Mouse (Mus musculus) adrenal gland, adult (tissue): ENCODE data around the gene Ap5z1.

ENCODE experiments used
- DNase-seq, 2 experiments: peaks; one replicate each; pipeline ENCODE4 v3.0.0; 2022 to 2023; ENCODE audit warnings: low spot score in 1 of 2; ENCODE audit not compliant: inconsistent age in 2 of 2

The Ap5z1 gene

DNA sequence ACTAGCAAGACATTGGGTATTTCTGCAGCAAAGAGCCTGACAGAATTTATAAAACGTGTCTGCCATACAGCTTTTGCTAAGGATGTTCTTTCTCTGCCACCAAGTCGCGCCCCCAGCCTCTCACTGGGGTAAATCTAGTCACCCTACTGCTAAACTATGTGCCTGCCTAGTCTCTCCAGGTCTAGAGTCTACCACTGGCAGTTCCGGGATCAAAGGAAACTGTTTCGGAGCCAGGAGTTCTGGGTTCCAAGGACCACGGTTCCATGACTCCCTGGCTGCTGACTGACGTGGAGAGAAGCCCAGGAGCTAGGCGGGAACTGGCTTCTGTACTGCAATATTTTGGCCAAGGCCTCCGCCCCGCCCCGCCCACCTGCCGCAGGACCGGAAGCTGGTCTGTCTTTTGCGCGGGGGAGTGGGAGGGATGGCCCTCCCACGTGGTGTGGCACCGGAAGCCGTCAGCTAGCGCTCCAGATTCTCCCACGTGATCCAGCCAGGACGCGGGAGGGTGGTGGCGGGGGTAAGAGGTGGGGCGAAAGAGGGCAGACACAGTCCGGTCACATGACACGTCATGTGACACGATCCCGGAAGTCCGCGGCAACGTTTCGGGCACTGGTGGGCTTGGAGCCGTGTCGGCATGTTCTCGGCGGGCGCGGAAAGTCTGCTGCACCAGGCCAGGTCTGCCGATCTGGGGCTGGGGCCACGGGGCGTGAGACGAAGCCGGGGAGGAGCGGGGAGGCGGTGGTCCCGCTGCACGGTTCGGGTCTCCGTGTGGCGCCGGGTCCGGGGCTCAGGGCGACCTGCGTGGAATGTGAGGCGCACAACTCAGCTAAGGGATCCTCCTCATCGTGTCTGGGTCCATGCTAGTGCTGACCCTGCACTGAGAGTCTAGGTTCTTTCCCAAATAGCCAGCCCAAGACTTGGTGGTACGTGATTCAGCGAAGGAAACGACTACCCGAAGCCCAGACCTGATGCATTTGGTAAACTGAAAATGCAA lies at the start of gene Ap5z1:
Gene Ap5z1 (plus strand): TSS at position 484 of the 994 bp plus-strand sequence.
- DNase-seq, result peak; percentile 97 to 98

DNA sequence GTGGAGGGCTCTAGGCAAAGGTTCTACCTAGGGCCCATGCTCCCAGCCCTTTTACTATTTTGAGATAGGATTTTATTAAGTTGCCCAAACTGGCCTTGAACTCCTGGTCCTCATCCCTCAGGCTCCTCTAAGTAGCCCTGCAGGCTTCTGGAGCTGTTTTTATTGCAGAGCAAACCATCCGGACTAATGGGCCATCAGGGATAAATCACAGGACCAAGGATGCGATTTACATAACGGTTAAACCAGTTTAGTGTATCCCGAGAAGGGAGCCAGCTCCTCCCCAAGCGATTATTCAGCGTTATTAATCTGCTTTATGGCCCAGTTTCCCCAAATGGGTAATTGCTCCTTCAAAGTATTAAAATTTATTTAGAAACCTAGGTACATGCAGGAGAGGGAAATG lies 48.3 kb upstream of the Ap5z1 start:
- DNase-seq, result peak in 1 of 2 experiments; percentile 69

DNA sequence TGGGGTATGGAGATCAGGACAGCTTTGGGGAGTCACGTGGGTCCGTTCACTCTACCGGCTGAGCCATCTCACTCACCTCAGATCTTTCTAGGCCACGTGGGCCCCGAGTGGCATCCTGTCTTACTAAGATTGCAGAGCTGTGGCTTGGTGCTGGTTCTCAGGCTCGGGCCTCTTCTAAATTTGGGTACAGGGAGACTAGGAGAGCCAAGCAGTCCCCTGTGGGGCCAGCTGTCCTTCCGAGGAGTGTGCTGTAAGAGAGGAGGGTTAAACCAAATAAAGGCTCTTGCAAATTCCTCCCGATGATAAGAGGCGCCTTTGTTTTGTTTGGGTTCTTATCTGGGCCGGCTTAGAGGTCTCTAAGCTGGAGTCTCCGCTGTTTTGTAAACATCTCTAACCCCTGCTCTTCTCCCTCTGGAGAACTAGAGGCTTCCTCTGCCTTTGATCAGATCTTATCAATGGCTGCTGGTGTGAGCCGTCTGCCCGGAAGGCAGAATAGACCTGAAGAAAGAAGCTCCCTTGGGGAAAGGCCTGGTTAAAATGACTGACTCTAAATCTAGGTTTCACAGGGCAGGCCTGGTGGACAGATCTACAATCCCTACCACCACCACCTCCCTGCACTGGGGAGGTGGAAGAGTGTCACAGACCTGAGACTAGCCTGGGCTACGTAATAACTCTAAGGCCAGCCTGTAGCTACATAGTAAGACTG lies 47.5 kb upstream of the Ap5z1 start:
- peak in 1 of 2 experiments; percentile 43 for DNase-seq

DNA sequence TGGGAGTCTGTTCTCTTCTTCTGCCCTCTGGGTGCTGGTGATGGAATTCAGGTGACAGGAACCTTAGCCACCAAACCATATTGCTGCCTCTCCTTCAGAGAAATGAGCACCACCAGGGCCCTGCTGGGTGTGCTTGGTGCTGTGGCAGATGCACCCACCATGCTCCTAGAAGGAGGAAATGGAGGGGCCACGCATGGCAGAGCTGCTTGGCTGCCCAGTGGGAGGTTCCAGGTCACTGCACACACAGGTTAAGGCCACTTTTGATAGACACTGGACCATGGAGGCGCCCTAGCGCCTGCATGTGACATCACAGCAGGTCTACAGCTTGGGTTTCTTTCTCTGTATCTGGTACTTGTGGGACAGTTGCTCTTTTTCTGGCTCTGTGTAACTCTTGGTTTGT lies 46.6 kb upstream of the Ap5z1 start:
- DNase-seq, result no peak

DNA sequence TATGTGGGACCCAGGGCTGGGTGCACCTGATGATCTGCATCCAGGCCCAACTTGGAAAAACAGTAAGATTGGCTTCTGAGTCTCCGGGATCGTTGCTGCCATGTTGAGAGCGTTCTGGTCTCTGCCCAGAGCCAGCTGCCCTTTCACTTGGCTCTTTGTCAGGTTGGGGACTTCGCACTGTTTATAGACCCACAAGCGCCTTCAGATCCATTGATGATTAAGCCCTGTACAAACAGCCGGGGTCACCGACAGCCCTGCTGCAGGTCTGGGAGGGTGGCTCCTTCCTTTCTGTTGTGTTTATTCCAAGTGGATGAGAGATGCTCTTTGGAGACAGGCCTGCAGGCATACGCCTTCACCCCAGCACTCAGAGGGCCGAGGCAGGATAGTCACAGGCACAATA lies 45.9 kb upstream of the Ap5z1 start:
- DNase-seq, result no peak

DNA sequence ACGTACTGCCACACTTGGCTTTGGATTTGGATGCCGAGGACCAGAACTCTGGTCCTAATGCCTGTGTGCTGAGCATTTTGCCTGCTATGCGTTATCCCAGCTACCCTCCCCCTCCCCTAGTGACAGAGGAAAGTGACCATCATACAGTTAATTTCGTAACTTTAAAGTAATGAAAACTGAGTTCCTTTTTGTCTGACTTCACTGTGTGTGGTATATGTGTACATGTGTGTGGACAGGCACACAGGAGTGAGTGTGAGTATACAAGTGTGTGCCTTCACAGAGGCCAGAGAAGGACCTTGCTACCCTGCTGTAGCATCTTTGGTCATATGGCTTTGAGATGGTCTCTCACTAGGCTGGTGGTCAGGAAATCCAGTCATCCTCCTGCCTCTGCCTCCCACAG lies 45.3 kb upstream of the Ap5z1 start:
- DNase-seq, result no peak

DNA sequence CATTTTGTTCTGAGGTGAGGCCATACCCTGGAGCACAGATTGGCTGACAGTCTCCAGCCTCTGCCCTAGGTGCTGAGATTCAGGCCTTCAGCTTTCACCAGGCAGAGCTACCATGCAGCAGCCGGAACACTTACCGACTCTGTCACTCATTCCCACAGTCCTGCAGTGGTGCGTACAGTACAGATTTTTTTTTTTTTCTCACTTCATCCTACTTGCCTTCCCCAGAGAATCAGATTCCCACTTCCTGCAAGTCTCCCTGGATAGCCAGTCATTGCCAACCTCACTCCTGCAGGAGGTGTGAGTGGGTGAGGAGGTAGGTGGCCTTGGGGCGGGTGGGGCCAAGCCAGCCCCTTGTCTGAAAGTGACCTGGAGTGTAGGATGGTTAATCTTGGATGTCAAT lies 43.4 kb upstream of the Ap5z1 start:
- no peak for DNase-seq

DNA sequence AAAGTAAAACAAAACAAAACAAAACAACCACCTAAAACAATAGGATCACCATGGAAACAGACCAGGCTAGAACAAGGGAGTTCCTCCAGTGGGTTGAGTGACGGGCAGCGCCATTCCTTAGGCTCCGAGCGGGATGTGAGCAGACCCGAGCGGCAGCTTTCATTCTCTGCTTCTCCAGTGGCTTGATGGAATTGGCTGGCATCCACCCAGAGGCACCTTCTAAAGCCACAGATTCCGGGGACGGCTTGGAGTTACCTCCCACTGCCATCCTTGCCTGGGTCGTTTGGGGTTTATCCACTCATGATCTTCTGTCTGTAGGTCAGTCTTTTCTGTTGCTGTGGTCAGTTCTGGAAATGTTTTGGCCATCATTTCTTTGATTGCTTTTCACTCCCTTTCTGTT lies 42.8 kb upstream of the Ap5z1 start:
- DNase-seq, result peak in 1 of 2 experiments; percentile 31

DNA sequence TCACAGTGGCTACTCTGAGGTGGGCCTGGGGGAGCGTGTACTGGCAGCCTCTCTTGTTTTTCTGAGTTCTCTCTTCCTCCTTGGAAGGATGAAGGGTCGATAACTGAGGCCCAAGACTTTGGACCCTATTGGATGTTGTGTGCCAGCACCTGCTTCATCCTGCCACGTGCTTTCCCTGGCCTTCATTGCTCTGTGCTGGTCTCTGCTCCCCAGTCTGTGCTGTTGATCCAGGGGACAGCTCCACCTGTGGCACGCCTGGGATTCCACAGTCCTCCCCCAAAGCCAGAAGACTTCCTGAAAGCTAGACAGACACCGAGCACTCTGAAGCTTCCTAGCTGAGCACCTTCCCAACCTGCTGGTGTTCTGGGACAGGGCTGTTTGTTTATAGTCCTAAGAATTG lies 41.9 kb upstream of the Ap5z1 start:
- no peak for DNase-seq

DNA sequence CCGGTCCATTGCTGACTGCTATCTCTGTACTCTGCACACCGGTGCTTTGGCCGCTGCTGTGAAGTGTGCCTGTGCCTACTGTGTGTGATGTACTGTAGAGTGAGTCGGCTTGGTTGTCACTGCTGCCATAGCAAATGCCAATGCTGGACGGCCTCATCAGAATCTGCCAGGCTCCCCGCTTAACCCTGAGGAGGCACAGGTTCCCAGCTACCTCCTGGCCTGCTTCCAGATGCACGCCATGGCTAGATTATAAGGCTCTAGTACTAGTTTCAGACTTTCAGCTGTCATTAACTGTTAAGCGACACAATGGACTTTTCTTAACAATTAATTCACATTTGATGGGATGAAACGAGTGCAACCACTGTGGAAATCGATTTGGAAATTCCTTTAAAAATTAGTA lies 40.6 kb upstream of the Ap5z1 start:
- DNase-seq, result peak in 1 of 2 experiments; percentile 49

DNA sequence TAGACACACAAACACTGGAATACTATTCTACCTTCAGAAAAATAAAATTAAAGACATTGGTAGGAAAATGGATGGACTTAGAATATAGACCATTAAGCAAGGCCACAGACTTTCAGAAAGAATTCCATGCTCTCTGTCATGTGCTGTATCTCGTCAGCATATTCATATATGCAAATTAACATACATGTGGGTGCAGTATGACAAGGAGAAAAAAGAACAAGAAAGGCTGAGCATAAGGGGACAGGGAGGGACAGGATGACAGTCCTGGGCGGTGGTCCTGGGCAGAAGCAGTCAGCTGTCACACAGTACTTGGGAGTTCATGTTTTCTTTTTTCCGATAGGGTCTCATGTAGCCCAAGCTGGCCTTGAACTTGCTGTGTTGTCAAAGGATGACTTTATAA lies 40.0 kb upstream of the Ap5z1 start:
- DNase-seq, result no peak

DNA sequence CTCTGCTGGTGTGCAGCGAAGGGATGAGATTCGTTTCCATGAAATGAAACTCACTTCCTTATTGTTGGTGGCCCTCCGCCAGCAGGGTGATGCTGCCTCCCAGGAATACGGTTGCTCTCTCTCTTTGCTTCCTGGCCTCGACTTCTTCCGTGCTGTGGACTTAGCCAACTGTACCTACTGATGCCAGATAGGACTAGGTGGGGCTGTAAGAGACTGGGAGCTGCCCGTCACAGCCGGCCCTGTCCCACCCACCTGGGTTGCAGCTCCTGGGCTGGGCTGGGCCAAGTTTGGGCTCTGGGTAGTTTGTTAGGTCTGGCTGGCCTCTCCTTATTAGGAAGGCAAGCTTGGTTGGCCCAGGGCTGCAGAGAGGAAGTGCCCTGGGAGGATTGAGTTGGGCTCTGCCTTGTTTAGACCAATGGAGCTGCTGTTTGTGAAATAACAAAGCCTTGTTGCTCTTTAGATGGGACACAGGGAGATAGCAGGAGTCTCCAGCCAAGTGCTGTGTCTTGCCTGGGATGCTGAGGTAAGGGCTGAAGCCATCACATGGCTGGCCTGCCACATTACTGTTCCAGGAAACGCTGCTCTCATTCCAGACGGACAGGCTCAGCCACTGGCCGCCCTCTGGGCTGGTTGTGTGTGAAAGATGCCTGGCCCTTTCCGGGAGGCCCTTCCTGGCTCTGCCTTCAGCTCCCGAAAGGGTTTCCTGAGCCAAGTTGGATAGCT lies 39.0 kb upstream of the Ap5z1 start:
- peak; percentile 66 to 82 for DNase-seq

DNA sequence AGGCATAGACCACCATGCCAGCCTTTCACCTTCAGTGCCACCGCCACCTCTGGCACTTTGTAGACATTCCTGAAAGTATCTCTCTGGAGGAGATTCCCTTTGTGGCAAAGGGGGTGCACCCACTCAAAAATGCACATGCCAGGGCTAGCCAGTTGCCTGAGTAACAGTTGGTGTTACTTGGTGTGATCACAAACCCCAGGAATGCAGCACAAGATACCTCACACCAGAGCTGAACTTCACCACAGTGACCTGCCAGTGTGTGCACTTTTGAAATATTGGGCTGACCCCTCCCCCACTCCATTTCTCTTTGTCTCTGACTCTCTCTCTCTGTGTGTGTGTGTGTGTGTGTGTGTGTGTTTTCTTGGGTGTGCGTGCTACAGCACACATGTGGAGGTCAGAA lies 37.3 kb upstream of the Ap5z1 start:
- peak in 1 of 2 experiments; percentile 47 for DNase-seq

DNA sequence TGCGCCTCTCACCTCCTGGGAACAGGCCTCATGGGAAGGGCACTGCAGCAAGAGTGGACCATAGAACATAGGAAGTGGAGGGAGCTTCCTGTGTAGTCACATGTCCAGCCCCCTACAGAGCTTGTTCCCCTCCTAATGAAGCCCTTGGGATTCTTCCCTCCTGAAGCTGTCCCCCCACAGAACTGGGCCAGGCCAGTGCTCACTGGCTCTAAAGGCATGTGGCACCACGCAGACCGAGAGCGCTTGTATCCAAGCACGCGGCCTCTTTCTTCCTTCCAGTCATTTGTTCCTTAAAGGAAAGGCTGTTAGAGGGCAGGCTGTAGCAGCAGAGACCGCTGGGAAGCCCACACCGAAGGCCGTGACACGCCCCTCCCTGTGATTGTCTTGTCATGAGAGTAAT lies 35.9 kb upstream of the Ap5z1 start:
- peak in 1 of 2 experiments; percentile 54 for DNase-seq

DNA sequence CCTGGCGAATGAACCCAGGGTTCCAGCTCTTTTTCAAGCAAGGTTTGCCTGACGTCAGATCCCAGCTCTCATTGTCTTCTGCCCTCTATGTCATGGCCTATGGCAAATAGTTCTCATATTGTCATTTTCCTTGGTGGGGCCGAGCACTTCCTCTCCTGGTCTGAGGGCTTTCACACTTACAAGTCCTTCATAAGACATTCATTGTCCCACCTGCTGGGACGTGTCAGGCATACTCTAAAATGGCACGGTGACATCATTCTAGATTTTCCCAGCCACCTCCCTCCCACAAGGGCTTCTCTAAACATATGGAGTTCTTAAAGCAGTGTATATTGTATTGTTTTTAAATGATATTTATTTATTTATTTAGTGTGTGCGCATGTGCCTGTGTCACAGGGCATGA lies 35.1 kb upstream of the Ap5z1 start:
- DNase-seq, result no peak

DNA sequence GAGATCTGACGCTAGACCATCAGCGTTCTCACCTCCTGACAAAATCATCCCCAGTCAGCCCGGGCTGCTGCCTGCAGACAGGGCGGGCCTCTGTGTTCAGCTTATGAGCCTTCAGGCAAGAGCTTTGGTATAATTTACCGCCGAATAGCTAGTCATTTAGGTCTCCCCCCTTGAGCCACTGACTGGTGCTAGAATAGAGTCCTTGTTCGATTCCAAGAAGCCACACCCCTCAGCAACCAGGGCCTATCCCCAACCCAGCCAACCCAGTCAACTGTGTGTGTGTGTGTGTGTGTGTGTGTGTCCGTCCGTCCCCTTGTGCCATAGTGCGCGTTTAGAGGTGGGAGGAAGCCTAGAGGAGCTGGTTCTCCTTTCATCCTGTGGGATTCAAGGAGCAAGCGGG lies 32.7 kb upstream of the Ap5z1 start:
- no peak for DNase-seq

DNA sequence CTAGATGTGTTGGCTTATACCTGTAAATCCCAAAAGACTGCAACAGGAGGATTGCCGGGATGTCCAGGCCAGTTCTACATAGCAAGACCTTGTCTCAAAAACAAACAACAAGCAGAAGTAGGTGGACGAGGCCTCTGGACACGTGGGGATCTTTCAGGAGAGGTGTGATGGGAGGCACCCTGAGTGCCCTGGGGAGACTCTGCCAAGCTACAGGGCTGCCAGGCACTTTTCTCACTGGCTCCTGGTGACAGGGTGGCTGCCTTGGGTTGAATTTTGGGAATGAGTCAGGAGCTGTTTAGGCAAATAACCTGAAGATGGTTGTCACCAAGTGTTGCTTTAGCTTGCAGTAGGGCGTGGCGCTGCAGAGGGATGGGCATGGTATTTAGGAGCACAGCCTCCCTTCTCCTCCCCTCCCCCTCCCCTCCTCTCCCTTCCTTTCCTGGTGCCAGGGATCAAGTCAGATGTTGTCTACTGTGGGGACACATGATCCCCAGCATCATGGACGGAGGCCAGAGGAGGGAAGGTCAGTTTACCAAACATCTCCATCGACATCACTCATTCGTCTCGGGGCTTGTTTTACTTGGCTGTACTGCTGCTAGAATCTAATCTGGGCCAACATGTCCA lies 31.8 kb upstream of the Ap5z1 start:
- DNase-seq, result peak in 1 of 2 experiments; percentile 69

DNA sequence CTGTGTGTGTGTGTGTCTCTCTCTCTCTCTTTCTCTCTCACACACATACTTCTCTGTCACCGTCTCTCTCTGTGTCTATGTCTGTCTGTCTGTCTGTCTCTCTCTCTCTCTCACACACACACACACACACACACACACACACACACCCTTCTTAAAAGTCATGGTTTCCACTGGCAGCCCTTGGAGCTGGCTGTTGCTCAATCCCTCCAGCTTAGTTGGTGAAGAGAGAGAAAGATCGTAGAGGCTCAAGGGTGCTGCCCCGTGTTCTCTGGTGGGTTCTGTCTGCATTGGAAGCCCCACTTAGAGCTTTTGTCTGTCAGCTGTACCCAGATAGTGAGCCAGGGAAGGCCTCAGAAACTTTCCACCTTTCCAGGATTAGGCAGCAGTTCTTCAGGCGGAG lies 31.0 kb upstream of the Ap5z1 start:
- peak in 1 of 2 experiments; percentile 60 for DNase-seq

DNA sequence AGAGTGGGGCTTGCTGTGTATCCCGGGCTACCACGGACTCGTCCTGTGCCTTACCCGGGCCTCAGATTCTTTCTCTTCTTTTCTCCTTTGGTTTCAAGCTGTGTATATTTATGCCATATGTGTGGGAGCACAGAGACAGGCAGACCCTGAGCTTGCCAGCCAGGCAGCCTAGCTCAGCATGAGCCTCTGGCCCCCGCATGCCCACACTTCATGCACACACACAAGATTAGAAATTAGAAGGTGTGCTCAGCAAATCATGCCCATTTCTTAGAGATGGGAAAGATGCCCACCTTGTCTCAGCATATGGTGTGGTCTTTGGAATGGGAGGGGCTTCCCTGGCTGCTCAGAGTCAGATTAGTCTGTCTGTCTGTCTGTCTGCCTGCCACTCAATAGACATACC lies 29.7 kb upstream of the Ap5z1 start:
- DNase-seq, result no peak

DNA sequence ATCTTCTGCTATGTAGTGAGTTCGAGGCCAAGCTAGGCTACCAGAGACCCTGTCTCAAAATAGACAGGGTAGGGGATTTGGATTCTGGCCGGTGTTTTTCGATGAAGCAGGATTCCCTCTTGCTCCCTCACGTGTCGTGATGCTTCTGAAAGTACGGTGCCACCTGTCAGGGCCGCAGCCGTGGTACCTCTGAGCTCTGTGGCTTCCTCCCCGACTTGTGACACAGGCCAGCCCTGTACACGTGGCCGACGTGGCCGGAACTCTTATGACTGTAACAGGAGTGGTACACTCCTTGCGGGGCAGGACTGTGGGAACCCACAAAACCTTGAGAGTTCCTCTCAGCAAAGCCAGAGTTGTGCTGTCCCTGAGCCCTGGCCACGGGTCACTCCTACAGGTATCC lies 28.0 kb upstream of the Ap5z1 start:
- DNase-seq, result no peak

DNA sequence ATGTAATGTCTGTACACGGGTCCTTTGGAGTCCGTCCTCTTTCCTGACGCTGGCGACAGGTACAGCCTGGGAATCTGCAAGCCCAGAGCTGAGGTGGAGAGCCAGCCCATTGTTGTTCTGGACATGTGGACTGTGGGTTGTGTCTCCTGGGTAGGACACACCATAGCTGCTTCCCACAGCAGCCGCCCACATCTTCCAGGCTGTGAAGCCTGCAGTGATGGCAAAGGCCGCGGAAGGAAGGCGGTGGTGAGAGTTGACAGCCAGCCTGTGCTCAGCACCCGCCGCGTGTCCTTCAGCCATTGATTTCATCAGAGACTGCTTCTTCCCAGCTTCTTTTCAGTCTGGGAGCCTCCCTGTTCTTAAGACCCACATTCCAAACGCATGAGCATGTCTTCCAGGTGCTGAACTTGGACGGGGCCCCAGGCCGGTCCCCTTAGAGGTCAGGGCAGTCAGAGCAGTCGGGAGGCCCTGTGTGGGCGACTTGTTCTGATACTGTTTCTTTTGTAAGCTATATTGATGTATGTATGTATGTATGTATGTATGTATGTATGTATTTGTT lies 25.3 kb upstream of the Ap5z1 start:
- DNase-seq, result peak in 1 of 2 experiments; percentile 48
